Mouse (Mus musculus): ENCODE measurements around the gene Plxna1.

Plxna1 gene

DNA sequence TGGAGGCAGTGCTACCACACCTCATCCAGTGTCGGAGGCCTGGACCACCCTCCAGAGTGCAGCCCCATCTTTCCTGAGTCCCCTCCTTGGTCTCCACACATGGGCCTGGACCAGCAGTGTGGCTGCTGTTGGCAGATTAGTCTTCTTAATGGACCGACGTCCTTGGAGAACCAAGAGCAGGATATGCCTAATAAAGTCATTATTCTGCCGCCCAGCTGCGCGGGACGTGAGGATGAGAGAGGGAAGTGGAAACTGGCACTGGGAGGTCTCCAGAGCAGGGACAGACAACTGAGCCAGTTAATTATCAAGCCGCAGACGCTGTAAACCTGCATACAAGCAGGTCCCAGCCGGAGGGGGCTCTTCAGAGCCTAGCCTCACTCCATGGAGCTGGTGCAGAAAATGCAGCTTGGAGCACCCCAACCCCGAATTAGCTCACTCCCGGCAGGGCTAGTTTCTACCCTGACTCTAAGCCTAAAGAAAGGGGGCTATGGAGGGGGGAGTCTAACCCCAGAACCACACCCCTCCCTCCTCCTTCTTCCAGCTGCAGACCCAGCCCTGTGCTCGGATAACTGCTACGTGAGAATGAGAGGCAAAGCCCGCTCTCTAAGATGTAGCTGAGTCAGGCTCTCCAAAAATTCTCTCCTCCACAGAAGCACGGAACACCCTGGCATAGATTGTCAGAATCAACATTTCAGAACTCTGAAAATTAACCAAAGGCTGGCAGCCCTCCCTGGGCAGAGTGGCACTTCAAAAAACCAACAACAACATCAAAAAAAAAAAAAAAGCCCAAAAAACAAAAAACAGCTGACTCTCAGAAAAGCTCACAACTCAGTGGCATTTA lies 80.7 kb downstream of the Plxna1 start:
- no peak for DNase-seq (ENCODE audit: low spot score)

DNA sequence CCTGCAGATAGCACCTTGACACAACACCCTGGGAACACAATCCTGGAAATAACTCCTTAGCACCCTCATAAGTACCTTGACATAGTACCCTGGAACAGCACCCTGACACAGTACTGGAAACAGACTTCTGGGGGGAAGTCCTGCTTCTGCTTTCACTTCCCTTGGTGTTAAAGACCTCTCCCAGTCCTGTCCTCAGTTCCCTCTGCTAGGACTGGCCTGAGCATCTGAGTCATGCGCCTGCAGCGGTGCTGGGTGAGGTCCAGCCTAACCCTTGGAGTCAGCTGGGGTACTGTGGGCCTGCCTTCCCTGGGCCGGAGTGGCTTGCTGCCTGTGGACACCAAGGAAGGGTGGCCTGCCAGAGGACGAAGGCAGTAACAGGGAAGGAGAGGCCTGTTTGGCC lies 81.9 kb downstream of the Plxna1 start:
- DNase-seq (ENCODE audit: low spot score), result no peak

DNA sequence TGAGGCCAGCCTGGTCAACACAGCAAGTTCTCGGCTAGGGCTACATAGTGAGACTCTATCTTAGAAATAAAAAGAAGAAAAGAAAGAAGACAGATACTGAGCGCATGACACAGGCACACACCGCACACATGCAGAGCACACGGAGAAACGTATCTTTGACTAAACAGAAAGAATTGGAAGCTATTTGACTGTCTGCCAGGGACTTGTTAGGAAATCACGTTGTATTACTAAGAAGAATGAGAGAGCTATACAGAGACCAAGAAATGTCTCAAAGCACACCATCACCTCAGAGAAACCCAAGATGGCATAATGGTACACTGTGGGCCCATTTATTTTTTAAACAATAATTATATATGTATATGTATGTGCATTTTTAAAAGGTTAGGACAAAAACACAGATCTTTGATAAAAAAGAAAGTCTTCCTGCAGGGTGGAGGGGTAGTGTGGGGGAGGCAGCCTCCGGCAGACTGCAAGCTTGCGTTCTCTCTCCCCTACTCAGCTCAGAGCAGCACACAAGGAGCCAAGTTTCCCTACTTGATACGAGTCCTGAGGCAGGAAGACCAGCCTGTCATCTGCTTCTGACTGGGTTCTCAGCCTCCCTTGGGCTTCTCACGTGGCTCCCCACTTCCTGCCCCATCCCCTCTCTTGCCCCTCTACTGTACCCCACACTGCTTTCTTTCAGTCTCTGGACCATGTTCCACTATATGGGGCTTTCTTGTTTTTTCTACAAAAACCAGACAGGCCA lies 90.5 kb downstream of the Plxna1 start:
- no peak for DNase-seq (ENCODE audit: low spot score)

DNA sequence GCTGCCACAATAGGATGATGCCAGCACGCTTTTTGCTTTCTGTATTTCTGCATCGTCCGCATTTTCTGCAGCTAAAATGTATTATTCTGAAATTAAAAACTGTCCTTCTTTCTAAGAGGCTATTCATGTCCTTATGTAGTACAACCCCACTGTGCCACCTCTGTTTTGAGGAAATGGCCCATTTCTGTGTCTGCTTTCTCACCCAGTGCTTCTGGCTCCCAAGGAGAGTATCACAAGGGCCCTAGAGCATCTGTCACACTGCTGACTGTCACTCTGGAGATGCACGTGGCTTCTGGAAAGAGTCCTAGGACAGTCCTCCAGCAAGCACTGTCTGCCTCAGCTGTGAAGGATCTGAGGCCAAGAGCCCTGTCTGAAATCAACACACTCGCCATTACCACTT lies 95.2 kb downstream of the Plxna1 start:
- DNase-seq (ENCODE audit: low spot score), result no peak

Measured in testis, postnatal 14 days (tissue).